Mouse (Mus musculus) left cerebral cortex, postnatal 36 days (tissue): ENCODE measurements around the gene Hmgb1. TPM values are rescaled to one million over a fixed set of nuclear protein-coding genes. Genes with fewer than 3 reads are reported as not detected.
A peak's percentile ranks its signal among the peaks of the same experiment; 100 is the strongest.
"Not testable (repeated sequence)": the region's sequence is repeated elsewhere in the genome, so short reads cannot be mapped to it uniquely, and the experiment has no call there.

Experiments used
- DNase-seq, 2 experiments: peaks; one replicate each; pipeline ENCODE4 v3.0.0; 2021 to 2022; ENCODE audit warnings: low spot score in 2 of 2, mixed read lengths in 1 of 2
- intact Hi-C: fragments of 180-260 bp; cut with DNase I; formaldehyde crosslinking; loops from one replicate; pipeline ENCODE4 v1.15.1; 2025
- total RNA-seq, 2 experiments: library from RNA; stranded (reverse); gene quantifications; 2 replicates each; pipeline ENCODE4 v1.2.3; 2021

Hmgb1 gene
- total RNA-seq, 2 experiments from 2014 or later = 122 to 123 TPM

GRCm38 (mm10) chr5:149156886-149157563, 27.3 kb downstream of the Hmgb1 start:
- no peak for DNase-seq
- intact Hi-C loops = no loop called here

GRCm38 (mm10) chr5:149152774-149153155, 31.5 kb downstream of the Hmgb1 start:
- DNase-seq = peak in 1 of 2 experiments; percentile 6
- intact Hi-C loops = no loop called here

DNA sequence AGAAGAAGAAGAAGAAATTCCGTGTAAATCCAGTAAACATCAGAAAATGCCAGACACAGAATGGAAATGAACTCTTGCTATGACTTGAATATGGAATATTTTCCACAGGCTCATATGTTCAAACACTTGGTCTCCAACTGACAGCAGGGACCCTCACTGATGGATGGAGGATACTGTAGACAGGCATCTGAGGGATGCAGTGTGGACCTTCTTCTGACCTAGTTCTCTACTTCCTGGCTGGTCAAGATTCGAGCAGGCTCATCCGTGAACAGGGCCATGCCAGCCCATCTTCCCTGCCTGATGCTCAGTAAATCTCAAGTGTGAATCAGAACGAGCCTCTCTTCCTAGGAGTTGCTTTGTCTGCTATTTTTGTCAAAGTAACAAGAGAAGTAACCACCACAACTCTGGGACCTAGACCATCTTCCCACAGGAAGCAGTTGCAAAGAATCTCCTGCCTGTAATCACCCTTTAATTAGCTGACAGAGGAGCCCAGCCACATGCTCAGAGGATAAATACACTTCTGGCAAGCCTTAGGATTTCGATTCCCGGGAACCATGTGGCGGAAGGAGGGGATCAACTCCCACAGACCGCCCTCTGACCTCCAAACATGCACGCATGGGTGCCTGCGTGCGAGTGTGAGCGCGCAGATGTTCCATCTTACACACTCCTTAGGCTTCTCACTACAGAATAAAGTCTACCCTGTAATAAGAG, 32.1 kb downstream of the Hmgb1 start:
- intact Hi-C loops = no loop called here
- DNase-seq = no peak

DNA sequence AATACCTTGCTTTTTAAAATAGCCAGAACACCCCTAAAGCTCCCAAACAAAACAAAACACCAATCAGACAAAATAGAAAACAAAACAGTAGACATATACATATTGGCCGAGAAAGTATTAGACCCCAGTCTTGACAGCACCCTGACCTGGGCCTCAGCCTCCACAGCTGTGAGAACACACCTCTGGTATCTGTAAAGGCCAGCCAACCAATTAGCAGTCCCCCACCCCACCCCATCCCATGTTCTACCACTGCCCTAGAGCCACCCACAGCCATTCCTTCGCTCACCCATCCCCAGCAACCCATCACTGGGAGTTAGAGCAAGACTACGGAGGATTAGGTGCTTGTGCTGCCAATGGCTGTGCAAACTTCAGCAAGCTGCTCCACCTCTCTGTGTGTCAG, 33.4 kb downstream of the Hmgb1 start:
- no peak for DNase-seq
- intact Hi-C loops = no loop called here

- intact Hi-C loops = no loop called here
- DNase-seq = no peak
Measured at GRCm38 (mm10) chr5:149147386-149148000, 36.8 kb downstream of the Hmgb1 start.

GRCm38 (mm10) chr5:149146691-149147090, 37.6 kb downstream of the Hmgb1 start:
- intact Hi-C loops = no loop called here
- DNase-seq = no peak

GRCm38 (mm10) chr5:149143766-149144375, 40.4 kb downstream of the Hmgb1 start:
- intact Hi-C loops = loop anchor here (5.0 kb wide), 1 partner anchor 38 kb away; the partner anchor contains the start of genes Hmgb1 and Uspl1
- peak; percentile 57 to 68 for DNase-seq

DNA sequence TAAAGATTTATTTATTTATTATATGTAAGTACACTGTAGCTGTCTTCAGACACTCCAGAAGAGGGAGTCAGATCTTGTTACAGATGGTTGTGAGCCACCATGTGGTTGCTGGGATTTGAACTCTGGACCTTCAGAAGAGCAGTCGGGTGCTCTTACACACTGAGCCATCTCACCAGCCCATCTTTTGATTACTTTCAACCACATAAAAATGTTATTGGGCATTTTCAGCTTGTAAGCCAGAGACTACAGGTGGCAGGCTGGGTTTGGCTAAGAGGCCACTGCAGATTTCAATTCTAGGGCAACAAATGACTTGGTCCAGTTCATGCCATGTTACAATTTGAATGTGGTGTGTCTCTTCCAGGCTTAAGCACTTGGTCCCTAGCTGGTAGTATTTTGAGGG, 43.1 kb downstream of the Hmgb1 start:
- DNase-seq = not testable (repeated sequence)
- intact Hi-C loops = loop anchor here (5.0 kb wide), 1 partner anchor 41 kb away; the partner anchor contains the start of genes Hmgb1 and Uspl1

GRCm38 (mm10) chr5:149140336-149140735, 44.0 kb downstream of the Hmgb1 start:
- no peak for DNase-seq
- intact Hi-C loops = loop anchor here (5.0 kb wide), 1 partner anchor 42 kb away; the partner anchor contains the start of genes Hmgb1 and Uspl1

GRCm38 (mm10) chr5:149138087-149138486, 46.2 kb downstream of the Hmgb1 start:
- intact Hi-C loops, DNase-seq: not testable (repeated sequence)

GRCm38 (mm10) chr5:149137447-149137846, 46.8 kb downstream of the Hmgb1 start:
- intact Hi-C loops = no loop called here

GRCm38 (mm10) chr5:149136933-149137365, 47.3 kb downstream of the Hmgb1 start:
- intact Hi-C loops = no loop called here
- DNase-seq = no peak

More at GRCm38 (mm10) chr5:149137447-149137846, 46.8 kb downstream of the Hmgb1 start:
- DNase-seq = no peak

- intact Hi-C loops = no loop called here
- DNase-seq = no peak
Measured at GRCm38 (mm10) chr5:149135455-149136354, 48.6 kb downstream of the Hmgb1 start.

DNA sequence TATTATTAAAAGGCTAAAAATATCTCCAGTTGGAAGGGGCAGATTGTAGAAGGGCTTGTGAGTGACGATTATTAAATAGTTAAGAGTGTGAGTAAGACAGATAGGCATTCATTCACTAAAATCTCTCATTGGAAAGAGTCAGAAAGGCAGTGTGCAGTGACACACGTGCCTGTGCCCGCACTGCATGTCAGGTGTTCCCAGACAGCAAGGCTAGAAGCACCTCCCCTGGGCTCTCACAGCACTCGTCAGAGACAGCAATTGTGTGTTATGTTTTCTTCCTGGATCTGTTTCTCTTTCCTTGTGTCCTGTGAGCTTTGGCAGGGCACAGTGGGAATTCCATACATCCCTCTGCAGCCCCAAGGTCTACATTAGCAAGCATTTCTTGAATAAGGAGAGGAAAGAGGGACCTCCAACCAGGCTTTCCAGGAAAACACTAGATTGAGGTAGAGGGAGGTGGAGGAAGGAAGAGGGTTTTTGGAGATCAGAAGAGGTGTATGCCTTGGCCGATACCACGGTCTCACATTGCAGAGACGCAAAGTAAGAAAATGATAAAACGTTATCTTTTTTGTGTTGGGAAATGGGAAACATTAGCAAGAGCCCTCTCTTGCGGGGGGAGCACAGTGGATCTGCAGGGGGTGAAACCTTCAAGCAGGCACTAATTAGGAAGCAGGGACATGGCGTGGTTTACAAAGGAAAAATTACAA, 49.4 kb downstream of the Hmgb1 start:
- intact Hi-C loops = no loop called here
- no peak for DNase-seq

DNA sequence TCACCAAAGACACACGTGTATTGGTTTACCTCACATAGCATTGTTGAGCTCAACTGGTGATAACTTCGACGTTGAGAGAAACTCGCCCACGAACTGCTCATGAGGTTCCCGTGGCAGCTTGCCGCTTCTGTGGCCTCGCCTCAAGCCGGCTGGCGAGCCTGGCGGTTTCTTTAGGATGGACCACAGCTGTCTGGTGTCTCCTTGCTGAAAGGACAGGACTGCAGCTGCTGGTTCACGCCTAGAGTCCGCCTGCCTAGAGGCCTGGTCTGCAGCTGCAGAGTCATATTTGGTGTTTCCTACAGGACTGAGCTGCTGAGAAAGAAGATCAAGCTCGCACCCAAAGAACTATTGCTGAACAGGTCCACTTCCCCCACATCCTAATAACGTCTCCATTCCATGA, 55.8 kb downstream of the Hmgb1 start:
- intact Hi-C loops = no loop called here
- DNase-seq = no peak

DNA sequence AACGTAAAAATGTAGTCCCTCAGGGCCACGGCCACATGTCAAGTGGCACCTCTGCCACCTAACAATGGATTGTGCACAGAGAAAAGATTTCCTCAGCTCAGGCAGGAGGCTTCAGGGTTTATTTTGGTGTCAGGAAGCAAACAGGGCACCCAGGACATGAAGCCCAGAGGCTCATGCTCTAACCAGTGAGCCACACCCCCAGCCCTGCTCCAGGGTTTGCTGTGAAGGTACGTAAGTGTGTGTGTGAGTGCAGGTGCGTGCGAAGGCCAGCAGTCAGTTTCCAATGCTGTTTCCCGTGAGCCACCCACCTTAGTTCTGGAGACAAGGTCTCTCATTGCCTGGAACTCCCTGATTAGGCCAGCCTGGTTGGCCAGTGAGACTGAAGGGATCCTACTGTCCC, 60.5 kb downstream of the Hmgb1 start:
- intact Hi-C loops = no loop called here
- DNase-seq = no peak

- intact Hi-C loops = no loop called here
- DNase-seq = no peak
Measured at GRCm38 (mm10) chr5:149119341-149119881, 64.9 kb downstream of the Hmgb1 start.

DNA sequence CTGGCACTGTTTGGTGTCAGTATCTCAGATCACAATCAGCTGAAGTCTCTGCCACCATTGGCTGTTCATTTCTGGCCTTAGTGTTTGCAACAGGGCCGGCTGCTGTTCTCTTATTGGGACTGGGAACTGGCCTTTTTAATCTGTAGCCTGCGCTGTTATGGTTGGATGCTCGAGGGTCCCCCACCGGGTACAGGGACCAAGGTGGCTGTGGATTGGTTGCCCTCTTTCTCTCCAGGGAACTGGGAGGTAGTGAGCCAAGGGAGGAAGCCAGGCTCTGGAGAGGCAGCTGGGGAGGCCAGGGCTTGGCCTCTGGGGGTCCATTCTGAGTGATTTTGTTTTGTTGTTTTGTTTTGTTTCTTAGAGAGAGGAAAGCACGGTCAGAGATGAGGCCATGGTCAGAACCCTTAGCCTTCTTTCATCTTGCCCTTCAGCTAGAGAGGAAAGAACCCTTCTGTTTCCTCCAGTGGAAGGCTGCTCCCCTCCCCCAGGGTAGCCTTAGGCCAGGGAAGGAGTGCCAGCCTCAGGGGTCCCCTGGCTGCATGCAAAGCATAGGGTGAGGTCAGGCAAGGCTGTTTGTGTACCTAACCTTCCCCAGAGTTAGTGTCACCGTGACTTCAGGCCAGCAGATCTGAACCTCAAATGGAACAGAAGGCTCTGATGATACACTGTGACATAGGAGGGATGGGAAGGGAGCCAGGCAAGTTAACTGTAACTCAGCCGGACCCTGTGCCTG, 66.3 kb downstream of the Hmgb1 start:
- intact Hi-C loops = no loop called here
- no peak for DNase-seq
